Mouse (Mus musculus): ENCODE data around the gene Klk1b8. TPM values are rescaled to one million over a fixed set of nuclear protein-coding genes. Genes with fewer than 3 reads are reported as not detected.
"Not testable (repeated sequence)": the region's sequence is repeated elsewhere in the genome, so short reads cannot be mapped to it uniquely, and the experiment has no call there.

Gene Klk1b8
- polyA plus RNA-seq, 1 experiment from 2014 or later: not detected

- H3K4me1 ChIP-seq: no peaks in the 10 kb centered on the region
- 86% methylated on average over 14 of the region's 14 CpGs for WGBS
- no peak for DNase-seq (ENCODE audit: extremely low spot score, low spot score)
- H3K27ac ChIP-seq: no peak overlapping the region
- H3K4me3 ChIP-seq: no peak overlapping the region
- H3K9me3 ChIP-seq: no peaks in the 10 kb centered on the region
- no peaks in the 10 kb centered on the region for H3K27me3 ChIP-seq (ENCODE audit: poor library complexity, severe bottlenecking)
- no peaks in the 10 kb centered on the region for H3K36me3 ChIP-seq (replicated peaks)
These were observed 13.9 kb upstream of the Klk1b8 start for GRCm38 (mm10) chr7:43936551-43936950.

GRCm38 (mm10) chr7:43942293-43942692 lies 8.2 kb upstream of the Klk1b8 start:
- H3K27me3 ChIP-seq (ENCODE audit: poor library complexity, severe bottlenecking); H3K27ac ChIP-seq; H3K36me3 ChIP-seq (replicated peaks); H3K4me1 ChIP-seq; DNase-seq (ENCODE audit: extremely low spot score, low spot score); H3K4me3 ChIP-seq; H3K9me3 ChIP-seq: not testable (repeated sequence)
- WGBS: 86% methylated on average over 3 of the region's 3 CpGs

GRCm38 (mm10) chr7:43944727-43945264 lies 5.7 kb upstream of the Klk1b8 start:
- no peaks in the 10 kb centered on the region for H3K4me1 ChIP-seq
- H3K27me3 ChIP-seq (ENCODE audit: poor library complexity, severe bottlenecking): no peaks in the 10 kb centered on the region
- no peak overlapping the region for H3K4me3 ChIP-seq
- H3K9me3 ChIP-seq: no peaks in the 10 kb centered on the region
- no peaks in the 10 kb centered on the region for H3K36me3 ChIP-seq (replicated peaks)
- WGBS: 88% methylated on average over 3 of the region's 3 CpGs
- no peak overlapping the region for H3K27ac ChIP-seq
- no peak for DNase-seq (ENCODE audit: extremely low spot score, low spot score)

GRCm38 (mm10) chr7:43952703-43953102 lies 2.2 kb downstream of the Klk1b8 start:
- DNase-seq (ENCODE audit: extremely low spot score, low spot score): no peak
- Histone ChIP-seq H3K9me3 (no peaks in the 10 kb centered on the region), H3K4me3 (no peak overlapping the region), H3K27me3 (ENCODE audit: poor library complexity, severe bottlenecking) (no peaks in the 10 kb centered on the region), H3K4me1 (no peaks in the 10 kb centered on the region), H3K27ac (no peak overlapping the region), H3K36me3 (replicated peaks) (no peaks in the 10 kb centered on the region)
- 78% methylated on average over 4 of the region's 4 CpGs for WGBS

- 73% methylated on average over 3 of the region's 3 CpGs for WGBS
- no peaks in the 10 kb centered on the region for H3K9me3 ChIP-seq
- DNase-seq (ENCODE audit: extremely low spot score, low spot score): no peak
- H3K4me3 ChIP-seq: no peak within 1 kb of the TSS
- no peaks in the 10 kb centered on the region for H3K4me1 ChIP-seq
- H3K27ac ChIP-seq: no peak within 1 kb of the TSS
- H3K27me3 ChIP-seq (ENCODE audit: poor library complexity, severe bottlenecking): no peaks in the 10 kb centered on the region
- no peaks in the 10 kb centered on the region for H3K36me3 ChIP-seq (replicated peaks)
These were observed 16.0 kb downstream of the Klk1b8 start, which contains the start of gene Klk1b1 for GRCm38 (mm10) chr7:43966451-43966850. TSS of gene Klk1b1 (plus strand) at chr7:43966751.

- H3K4me3 ChIP-seq: no peak overlapping the region
- 84% methylated on average over 3 of the region's 3 CpGs for WGBS
- no peaks in the 10 kb centered on the region for H3K9me3 ChIP-seq
- no peak for DNase-seq (ENCODE audit: extremely low spot score, low spot score)
- no peaks in the 10 kb centered on the region for H3K36me3 ChIP-seq (replicated peaks)
- no peak overlapping the region for H3K27ac ChIP-seq
- H3K27me3 ChIP-seq (ENCODE audit: poor library complexity, severe bottlenecking): no peaks in the 10 kb centered on the region
- H3K4me1 ChIP-seq: no peaks in the 10 kb centered on the region
These were observed 16.6 kb downstream of the Klk1b8 start for GRCm38 (mm10) chr7:43967058-43967457.

GRCm38 (mm10) chr7:43967612-43968011 lies 17.1 kb downstream of the Klk1b8 start:
- DNase-seq (ENCODE audit: extremely low spot score, low spot score): no peak
- Histone ChIP-seq H3K9me3 (no peaks in the 10 kb centered on the region), H3K27ac (no peak overlapping the region), H3K4me1 (no peaks in the 10 kb centered on the region), H3K27me3 (ENCODE audit: poor library complexity, severe bottlenecking) (no peaks in the 10 kb centered on the region), H3K36me3 (replicated peaks) (no peaks in the 10 kb centered on the region), H3K4me3 (no peak overlapping the region)
- WGBS: 86% methylated on average over 2 of the region's 2 CpGs

- H3K4me1 ChIP-seq; H3K27ac ChIP-seq; H3K9me3 ChIP-seq; H3K4me3 ChIP-seq; H3K36me3 ChIP-seq (replicated peaks); H3K27me3 ChIP-seq (ENCODE audit: poor library complexity, severe bottlenecking); DNase-seq (ENCODE audit: extremely low spot score, low spot score): not testable (repeated sequence)
- WGBS: 76% methylated on average over 1 of the region's 1 CpGs
These were observed 25.3 kb downstream of the Klk1b8 start, which contains the start of gene Klk1b9 for GRCm38 (mm10) chr7:43975761-43976160. TSS of gene Klk1b9 (plus strand) at chr7:43976061.

GRCm38 (mm10) chr7:43985657-43986056 lies 35.2 kb downstream of the Klk1b8 start:
- Histone ChIP-seq H3K36me3 (replicated peaks) (no peaks in the 10 kb centered on the region), H3K4me1 (no peaks in the 10 kb centered on the region), H3K9me3 (no peaks in the 10 kb centered on the region), H3K27me3 (ENCODE audit: poor library complexity, severe bottlenecking) (no peaks in the 10 kb centered on the region), H3K4me3 (no peak overlapping the region), H3K27ac (no peak overlapping the region)
- DNase-seq (ENCODE audit: extremely low spot score, low spot score): no peak

- not testable (repeated sequence) for H3K27ac ChIP-seq; H3K4me1 ChIP-seq; H3K27me3 ChIP-seq (ENCODE audit: poor library complexity, severe bottlenecking); DNase-seq (ENCODE audit: extremely low spot score, low spot score); H3K4me3 ChIP-seq; H3K36me3 ChIP-seq (replicated peaks); H3K9me3 ChIP-seq
- 61% methylated on average over 1 of the region's 1 CpGs for WGBS
These were observed 44.4 kb downstream of the Klk1b8 start for GRCm38 (mm10) chr7:43994821-43995220.

- not testable (repeated sequence) for H3K36me3 ChIP-seq (replicated peaks); H3K9me3 ChIP-seq
- 89% methylated on average over 4 of the region's 4 CpGs for WGBS
These were observed 45.1 kb downstream of the Klk1b8 start, which contains the start of gene Klk1b11 for GRCm38 (mm10) chr7:43995577-43995976. TSS of gene Klk1b11 (plus strand) at chr7:43995877.

More at GRCm38 (mm10) chr7:43995577-43995976, 45.1 kb downstream of the Klk1b8 start, which contains the start of gene Klk1b11:
- not testable (repeated sequence) for DNase-seq (ENCODE audit: extremely low spot score, low spot score); H3K27ac ChIP-seq; H3K27me3 ChIP-seq (ENCODE audit: poor library complexity, severe bottlenecking); H3K4me1 ChIP-seq; H3K4me3 ChIP-seq
